Mouse (Mus musculus) cerebellum, adult 11 months (tissue): ENCODE results near the gene Fbrs.
"Not testable (repeated sequence)": the region's sequence is repeated elsewhere in the genome, so short reads cannot be mapped to it uniquely, and the experiment has no call there.

Source experiments
- DNase-seq: peaks from one replicate; pipeline ENCODE4 v3.0.0; 2022

Fbrs gene

DNA sequence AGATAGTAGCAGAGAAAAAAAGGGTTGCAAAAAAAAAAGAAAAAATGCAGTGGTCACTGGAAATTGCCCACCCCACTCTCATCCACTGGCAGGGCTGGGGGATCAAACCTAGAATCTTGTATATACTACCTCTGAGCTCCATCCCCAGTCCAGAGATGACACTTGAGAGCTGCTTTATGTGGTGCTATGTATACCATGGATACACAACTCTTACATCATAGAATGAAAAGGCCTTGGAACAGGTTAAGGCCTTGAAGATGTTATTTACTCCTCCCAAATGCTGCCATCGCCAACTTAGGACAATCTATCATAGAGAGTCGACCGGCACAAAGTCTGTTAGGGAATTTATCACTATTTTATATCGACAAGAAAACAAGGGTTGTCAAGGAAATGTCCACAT lies 2.1 kb upstream of the Fbrs start:
- DNase-seq = no peak

DNA sequence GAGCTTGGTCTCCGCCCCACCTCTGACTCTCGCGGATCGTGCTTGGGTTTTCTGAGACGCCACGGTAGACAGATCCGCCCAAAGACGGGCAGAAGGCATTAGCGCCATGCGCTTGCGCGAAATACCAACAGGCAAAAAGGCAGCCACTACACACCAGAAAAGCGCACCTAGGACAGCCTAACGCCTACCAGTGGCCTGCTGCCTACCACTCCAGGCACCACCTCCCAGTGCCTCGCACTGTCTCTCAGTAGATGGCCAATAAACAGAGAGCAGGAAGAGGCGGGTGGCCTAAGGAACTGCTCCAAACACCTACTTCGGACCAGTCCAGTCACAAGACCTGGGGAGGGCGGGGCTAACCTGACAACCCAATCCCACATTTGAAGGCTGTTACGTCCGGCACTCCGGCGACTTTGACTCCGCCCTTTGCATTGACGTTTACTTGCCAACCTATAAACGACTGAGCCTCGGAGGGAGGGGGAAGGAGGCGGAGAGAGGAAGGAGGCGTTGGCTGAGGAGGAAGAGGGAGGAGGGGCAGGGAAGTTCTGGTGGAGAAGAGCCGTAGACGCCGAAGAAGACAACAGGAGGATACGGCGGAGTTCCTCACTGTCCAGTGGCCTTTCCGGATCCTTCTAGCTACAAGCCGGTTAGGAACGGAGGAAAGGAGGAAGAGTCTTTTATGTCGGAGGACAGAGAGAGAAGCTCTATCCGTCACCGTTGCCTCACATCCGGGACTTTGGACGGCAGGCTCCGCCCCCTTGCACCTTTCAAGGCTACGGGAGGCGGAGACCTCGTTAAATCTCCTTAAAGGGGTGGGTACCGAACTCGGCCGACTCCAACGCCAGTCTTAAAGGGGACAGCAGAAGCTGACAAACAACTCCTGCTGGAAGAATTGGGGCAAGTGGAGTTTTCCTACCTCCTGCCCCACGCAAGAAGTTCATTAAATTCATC lies 1.0 kb upstream of the Fbrs start:
- peak; percentile 99 for DNase-seq

DNA sequence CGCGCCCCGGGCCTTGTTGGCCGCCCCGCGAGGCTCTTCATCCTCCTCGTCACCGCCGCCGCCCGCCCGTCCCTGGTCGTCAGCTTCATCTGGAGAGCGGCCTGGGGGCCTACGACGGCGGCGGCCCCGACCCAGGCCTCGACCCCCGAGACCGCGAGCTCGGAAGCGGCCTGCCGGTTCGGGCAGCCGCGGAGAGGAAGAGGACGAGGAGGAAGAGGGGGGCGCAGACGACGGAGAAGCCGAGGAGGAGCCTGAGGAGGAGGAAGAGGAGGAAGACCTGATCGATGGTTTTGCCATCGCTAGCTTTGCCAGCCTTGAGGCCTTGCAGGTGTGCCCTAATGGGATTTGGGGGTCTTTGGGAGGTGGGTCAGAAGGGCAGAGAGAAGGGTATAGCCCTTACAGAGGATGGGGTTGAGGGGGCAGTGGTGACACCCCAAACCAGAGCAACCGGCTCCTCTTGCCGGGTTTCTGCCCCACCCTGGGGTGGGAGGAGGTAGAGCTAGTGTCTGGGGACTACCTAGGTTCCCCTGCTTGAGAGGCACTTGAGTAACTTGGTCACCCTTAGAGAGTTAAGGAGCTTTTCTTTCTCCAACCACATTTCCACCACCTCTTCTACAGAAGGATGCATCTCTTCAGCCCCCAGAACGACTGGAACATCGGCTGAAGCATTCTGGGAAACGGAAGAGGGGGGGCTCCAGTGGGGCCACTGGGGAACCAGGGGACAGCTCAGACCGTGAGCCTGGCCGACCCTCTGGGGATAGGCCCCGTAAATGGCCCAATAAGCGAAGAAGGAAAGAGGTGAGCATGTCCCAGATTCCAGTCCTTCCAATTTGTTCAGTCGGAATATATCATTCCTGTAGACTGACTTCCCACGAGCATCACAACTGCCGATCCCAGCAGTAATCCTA lies 573 bp downstream of the Fbrs start:
- peak; percentile 41 for DNase-seq

DNA sequence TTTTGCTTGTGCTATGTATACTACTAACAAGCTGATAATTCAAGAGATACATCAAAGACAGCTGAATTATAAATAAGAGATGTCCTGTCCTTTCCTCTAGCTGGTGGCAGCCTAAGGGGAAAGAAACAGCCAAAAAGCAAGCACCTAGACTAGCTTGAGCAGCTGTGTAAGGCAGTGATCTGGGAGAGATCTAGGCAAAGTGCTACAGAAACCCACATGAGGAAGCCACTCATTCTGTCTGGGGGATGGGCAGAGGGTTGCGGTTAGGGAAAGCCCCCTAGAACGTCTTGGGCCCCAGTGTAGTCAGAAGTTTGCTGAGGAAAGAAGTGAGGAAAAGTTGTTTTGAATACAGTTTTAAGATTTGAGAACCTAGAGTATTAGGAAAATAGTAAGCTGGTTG lies 1.3 kb downstream of the Fbrs start:
- DNase-seq = no peak

DNA sequence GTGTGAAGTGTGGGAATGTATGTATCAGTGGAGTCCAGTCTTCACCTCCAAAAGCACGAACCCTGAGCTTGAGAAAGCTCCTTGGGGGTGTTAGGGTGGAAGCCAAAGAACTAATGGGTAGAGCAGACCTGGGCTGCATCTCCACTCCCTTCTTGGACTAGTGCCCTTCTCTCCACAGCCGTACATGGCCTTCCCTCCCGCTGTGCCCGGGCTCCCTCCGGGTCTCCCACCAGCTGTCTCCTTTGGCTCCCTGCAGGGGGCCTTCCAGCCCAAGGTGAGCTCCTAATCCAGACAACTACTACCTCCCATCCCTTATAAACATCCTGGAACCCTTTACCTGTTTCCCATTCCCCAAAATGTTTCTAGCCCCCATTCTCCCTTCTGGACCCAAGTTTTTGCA lies 6.4 kb downstream of the Fbrs start:
- DNase-seq = peak; percentile 55

DNA sequence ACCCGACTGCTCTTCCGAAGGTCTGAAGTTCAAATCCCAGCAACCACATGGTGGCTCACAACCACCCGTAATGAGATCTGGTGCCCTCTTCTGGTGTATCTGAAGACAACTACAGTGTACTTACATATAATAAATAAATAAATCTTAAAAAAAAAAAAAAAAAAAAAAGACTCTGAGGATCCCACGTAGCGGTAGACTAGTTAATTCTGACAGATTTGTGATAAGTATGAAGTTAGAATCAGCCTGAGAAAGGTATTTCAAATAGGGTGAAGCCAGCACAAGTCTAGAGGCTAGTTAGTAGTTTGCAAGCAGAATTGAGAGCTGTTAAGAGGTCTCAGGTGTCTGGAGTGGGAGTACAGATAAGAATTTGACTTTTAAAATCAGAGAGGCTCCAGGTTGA lies 9.4 kb downstream of the Fbrs start:
- DNase-seq = not testable (repeated sequence)

DNA sequence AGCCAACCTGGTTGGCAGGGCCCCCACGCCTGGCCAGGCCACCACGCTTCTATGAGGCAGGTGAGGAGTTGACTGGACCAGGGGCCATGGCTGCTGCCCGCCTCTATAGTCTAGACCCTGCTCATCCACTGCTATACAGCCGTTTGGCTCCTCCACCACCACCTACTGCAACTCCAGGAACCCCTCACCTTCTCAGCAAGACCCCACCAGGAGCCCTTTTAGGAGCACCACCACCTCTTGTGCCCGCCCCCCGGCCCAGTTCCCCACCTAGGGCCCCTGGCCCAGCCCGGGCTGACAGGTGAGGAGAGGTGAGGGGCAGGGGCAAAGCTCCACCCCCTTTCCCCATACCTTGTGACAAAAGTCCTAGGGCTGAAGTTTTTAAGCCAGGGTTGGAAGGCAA lies 11.0 kb downstream of the Fbrs start:
- DNase-seq = no peak

DNA sequence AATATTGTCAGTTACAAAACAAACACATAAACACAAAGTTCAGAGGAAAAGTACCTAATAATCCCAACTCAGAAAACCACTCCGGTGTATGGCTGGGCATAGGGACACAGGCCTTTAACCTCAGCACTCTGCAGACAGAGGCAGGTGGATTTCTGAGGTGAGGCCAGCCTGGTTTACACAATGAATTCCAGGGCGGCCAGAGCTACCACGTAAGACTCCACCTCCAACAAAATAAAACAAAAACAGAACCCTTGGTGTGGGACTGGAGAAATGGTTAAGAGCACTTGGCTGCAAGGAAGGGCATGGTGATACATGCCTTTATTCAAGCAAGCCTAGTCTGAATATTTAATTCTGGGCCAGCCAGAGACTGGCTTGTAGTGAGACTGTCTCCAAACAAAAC lies 12.8 kb downstream of the Fbrs start:
- DNase-seq = no peak

DNA sequence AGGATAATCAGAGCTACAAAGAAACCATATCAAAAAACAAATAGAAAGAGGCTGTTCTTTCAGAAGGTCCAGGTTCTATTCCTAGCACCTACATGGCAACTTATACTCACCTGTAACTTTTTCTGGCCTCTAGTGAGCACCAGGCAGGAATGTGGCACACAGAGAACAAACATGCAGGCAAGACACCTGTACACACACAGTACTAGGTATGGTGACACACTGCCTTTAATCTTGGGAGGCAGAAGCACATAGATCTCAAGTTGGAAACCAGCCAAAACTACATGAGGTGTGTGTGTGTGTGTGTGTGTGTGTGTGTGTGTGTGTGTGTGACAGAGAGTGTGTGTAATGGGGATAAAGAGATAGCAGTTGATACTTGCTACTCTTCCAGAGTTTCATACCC lies 15.6 kb downstream of the Fbrs start:
- DNase-seq = no peak

DNA sequence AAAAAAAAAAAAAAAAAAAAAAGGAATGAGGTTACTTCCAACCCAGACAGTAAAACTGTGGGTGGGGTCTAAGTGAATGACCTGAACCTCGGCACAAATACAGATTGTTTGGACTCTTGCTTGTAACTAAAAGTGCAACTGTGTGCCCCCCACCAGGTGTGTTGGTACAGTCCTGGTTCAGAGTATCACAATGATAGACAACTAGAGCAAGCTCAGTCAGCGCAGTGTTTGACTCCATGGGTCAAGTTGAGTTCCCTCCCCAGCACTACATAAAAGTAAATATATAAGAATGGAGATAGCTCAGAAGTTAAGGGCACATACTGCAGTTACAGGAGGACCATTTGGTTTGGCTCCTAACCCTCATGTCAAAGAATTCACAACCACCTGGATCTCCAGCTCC lies 18.4 kb downstream of the Fbrs start:
- no peak for DNase-seq

DNA sequence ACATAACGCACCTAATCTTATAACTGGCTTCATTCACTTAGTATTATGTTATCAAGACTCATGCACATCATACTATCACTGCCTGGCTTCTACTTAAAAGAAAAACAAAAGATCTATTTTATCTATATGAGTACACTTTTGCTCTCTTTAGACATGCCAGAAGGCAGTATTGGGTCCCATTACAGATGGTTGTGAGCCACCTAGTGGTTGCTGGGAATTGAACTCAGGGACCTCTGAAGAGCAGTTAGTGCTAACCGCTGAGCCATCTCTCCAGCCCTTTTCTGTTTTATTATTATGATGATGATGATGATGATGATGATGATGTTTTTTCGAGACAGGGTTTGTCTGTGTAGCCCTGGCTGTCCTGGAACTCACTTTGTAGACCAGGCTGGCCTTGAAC lies 19.4 kb downstream of the Fbrs start:
- no peak for DNase-seq

DNA sequence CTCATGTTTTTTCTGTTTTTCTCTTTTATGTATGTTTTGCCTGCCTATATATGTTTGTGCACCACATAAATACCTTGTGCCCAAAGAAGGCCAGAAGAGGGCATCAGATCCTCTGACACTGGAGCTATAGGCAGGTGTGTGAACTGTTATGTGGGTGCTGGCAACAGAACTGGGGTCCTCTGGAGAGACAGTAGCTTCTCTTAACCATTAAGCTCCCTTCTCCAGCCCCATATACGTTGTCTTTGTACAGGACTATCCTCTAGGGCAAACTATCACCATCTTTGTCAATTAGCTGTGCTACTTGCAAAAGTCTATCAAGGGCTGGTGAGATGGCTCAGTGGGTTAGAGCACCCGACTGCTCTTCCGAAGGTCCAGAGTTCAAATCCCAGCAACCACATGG lies 29.3 kb downstream of the Fbrs start:
- DNase-seq = no peak

DNA sequence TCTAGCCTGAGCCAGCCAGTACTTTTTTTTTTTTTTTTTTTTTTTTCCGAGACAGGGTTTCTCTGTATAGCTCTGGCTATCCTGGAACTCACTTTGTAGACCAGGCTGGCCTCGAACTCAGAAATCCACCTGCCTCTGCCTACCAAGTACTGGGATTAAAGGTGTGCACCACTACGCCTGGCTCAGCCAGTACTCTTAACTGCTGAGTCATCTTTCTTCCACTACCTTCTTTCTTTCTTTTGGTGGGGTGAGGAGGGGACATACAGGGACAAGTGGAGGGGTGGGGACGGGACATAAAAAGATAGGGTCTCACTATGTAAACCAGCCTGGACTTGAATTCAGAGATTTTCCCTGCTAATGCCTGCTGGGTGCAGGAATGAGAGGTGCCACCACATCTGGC lies 30.8 kb downstream of the Fbrs start:
- not testable (repeated sequence) for DNase-seq

DNA sequence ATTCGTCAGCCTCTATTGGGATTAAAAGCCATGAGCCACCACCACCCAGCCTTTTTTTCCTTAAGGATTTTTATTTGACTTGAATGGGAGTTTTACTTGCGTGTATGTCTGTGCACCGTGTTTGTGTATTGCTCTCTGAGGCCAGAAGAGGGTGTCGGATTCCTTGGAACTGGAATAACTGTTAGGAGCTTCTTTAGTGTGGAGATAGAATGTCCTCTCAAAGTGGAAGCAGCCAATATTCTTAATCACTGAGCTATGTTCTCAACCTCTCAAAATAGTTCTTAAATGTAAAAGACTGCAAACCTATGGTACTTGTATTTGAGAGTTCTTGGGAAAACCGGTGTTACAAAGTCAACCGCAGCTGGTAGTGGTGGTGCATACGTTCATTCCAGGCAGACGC lies 32.2 kb downstream of the Fbrs start:
- DNase-seq = no peak

DNA sequence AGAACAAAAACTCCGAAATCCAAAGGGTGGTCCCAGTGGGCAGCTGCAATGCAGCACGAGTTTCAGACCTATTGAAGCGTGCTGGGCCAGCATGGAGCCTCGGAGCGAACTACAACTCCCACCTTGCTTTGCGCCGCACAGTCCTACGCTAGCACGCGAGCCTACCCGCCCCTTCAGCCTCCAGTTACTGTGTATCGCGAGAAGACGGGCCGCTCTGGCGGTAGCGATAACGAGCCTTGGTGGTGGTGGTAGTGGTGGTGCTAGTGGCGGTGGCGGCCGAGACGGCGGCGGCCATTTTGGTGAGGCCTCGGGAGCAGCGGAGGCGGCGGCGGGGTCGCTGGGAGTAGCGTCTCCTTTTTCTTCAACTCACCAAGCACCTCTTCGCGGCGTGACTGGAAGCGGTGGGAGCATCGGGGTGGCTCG lies 32.8 kb downstream of the Fbrs start, which contains the start of gene Srcap:
Gene Srcap (plus strand): TSS at position 176 of the 423 bp plus-strand sequence.
- peak; percentile 96 for DNase-seq

DNA sequence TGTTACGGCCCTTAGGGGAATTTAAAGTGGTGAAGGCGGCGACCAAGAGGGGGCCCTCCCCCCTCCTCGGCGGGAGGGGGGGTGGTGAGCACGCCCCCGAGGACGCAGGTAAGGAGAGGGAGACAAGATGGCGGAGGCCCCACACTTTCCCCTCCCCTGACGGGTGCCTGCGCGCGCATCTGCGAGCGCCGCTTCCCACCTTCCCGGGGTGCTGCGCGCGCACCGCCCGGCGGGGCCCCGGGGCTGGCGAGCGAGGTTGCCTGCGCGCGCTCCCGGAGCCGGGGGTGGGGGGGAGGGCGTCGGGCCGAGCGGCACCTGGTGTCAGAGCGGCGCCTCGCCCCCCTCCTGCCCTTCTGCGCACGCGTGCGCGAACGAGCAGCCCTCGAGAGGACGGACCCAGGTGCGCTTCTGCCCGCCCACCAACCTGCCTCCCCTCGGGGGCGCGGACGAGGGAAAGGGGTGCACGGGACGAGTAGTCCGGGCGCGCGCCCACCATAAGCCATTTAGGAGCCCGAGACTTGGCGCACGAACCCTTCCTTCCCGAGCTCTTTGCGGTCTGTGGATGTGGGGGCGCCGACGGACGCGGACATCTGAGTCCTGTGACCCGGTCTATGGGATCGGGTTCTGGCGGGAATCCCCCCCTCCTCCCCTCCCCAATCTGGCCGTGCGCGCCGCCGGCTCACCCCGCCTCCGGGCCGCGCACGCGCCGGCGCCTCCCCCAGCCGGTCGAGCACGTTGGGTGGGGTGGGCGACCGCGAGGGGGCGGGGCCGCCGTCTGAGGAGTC lies 33.4 kb downstream of the Fbrs start:
- DNase-seq = peak; percentile 89

DNA sequence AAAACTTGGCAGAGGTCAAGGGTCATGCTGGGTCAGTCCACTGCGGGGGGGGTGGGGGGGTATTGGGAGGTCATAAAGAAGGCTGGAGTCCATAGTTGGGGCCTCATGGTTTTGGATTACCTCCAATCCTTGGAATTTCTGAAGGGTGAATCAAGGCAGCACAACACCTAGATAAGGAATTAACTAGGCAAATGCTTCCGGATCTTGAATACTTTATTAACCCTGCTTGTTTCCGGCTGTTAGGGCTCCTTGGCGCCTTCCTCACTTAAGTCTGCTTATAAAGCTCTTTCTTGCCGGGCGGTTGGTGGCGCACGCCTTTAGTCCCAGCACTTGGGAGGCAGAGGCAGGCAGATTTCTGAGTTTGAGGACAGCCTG lies 34.0 kb downstream of the Fbrs start:
- peak; percentile 30 for DNase-seq

DNA sequence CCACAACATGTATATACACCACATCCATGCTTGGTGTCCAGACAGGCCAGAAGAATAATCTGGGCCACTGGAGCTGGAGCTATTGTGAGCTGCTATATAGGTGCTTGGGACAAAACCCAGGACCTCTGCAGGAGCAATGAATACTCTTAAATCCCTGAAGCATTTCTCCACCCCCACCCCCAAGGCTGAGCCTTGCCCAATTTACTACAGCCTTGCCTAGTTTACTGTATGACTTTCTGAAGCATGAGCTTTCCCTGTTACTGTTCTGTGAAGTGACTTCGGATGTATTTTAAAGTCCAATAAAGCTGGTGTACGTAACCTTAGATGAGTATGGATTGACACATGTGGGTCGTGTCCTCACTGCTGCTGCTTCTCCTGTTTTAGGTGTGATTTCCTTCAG lies 34.8 kb downstream of the Fbrs start:
- no peak for DNase-seq

DNA sequence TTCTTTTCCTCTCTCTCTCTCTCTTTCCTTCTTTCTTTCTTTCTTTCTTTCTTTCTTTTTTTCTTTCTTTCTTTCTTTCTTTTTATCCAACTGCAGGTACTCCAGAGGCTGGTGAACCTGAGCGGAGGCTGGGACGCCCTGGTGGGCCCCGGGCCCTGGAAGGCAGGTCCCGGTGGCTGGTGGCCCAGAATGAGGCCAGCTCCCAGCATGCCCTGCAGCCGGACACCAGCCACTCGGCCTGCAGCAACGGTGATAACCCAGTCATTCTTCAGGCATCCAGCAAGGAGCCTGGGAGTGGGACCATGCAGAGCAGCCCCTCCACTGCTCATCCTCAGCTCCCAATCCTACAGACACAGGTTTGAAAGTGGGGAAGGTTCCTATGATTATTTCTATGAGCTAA lies 36.8 kb downstream of the Fbrs start:
- peak; percentile 20 for DNase-seq

DNA sequence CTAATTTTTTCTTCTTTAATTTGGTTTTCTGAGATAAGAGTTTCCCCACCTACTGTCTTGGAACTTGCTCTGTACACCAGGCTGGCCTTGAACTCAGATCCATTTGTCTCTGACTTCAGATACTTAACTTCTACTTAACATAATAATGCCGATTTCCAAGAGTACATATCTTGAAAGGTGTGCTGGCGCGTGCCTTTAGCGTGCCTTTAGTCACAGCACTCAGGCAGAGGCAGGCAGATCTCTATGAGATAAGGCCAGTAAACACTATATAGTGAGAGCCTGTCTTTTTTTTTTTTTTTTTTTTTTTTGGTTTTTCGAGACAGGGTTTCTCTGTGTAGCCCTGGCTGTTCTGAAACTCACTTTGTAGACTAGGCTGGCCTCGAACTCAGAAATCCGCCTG lies 37.3 kb downstream of the Fbrs start:
- DNase-seq = no peak

DNA sequence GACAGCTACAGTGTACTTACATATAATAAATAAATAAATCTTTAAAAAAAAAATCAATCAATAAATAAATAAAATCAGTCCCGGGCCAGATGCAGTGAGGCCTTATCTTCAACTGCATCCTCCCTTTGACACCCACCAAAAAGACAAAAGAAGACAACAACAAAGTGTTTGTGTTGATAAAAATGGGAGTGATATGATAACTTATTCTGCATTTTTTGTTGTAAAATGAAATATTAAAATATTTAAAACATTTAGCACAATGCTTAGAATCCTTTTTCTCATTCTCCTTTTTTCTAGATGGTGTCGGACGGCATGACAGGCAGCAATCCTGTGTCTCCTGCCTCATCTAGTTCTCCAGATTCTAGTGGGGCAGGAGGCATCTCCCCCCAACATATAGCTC lies 40.3 kb downstream of the Fbrs start, which contains the start of gene Gm42715:
Gene Gm42715 (plus strand): TSS at position 301 of the 400 bp plus-strand sequence.
- no peak for DNase-seq
